Mouse (Mus musculus): ENCODE measurements around the gene Ankrd23. TPM values are rescaled to one million over a fixed set of nuclear protein-coding genes. Genes with fewer than 3 reads are reported as not detected.

The Ankrd23 gene
- polyA plus RNA-seq, 1 experiment from 2014 or later: 19.4 TPM

GRCm38 (mm10) chr1:36559888-36560287 lies 23.2 kb upstream of the Ankrd23 start:
- H3K9me3 ChIP-seq (ENCODE audit: control insufficient read depth, low read depth, low read length): no peaks in the 10 kb centered on the region
- no peak for ATAC-seq (ENCODE audit: insufficient number of reproducible peaks, insufficient read depth, low FRiP score, low read depth)
- H3K27me3 ChIP-seq (ENCODE audit: control insufficient read depth, insufficient read depth, low read length): no peaks in the 10 kb centered on the region
- no peak overlapping the region for H3K4me2 ChIP-seq (replicated peaks; ENCODE audit: low read depth, low read length)
- H3K27ac ChIP-seq (ENCODE audit: low read length): no peak overlapping the region
- H3K36me3 ChIP-seq (ENCODE audit: control insufficient read depth, insufficient read depth, low read length): peaks cover 7% of the 10 kb centered on the region; the same call in 1 of the 2 replicates
- H3K4me1 ChIP-seq (ENCODE audit: control insufficient read depth, insufficient read depth, low read length): peaks cover 20% of the 10 kb centered on the region
- no peak overlapping the region for H3K9ac ChIP-seq (replicated peaks; ENCODE audit: low read depth, low read length)
- no peak overlapping the region for H3K4me3 ChIP-seq (ENCODE audit: low read depth, low read length)
- WGBS: 60% methylated on average over 5 of the region's 5 CpGs

GRCm38 (mm10) chr1:36559256-36559655 lies 22.6 kb upstream of the Ankrd23 start:
- no peak for ATAC-seq (ENCODE audit: insufficient number of reproducible peaks, insufficient read depth, low FRiP score, low read depth)
- Histone ChIP-seq H3K9ac (replicated peaks; ENCODE audit: low read depth, low read length) (peak overlapping the region; percentile 96), H3K9me3 (ENCODE audit: control insufficient read depth, low read depth, low read length) (no peaks in the 10 kb centered on the region), H3K36me3 (ENCODE audit: control insufficient read depth, insufficient read depth, low read length) (peaks cover 13% of the 10 kb centered on the region), H3K27ac (ENCODE audit: low read length) (peak overlapping the region; percentile 99; the same call in 1 of the 2 replicates), H3K4me2 (replicated peaks; ENCODE audit: low read depth, low read length) (peak overlapping the region; percentile 82), H3K4me3 (ENCODE audit: low read depth, low read length) (peak overlapping the region; percentile 91; the same call in 1 of the 2 replicates), H3K27me3 (ENCODE audit: control insufficient read depth, insufficient read depth, low read length) (no peaks in the 10 kb centered on the region), H3K4me1 (ENCODE audit: control insufficient read depth, insufficient read depth, low read length) (peaks cover 27% of the 10 kb centered on the region)
- 19% methylated on average over 4 of the region's 4 CpGs for WGBS

- WGBS: 2% methylated on average over 67 of the region's 69 CpGs
- peaks cover 31% of the 10 kb centered on the region for H3K4me1 ChIP-seq (ENCODE audit: control insufficient read depth, insufficient read depth, low read length)
- no peaks in the 10 kb centered on the region for H3K9me3 ChIP-seq (ENCODE audit: control insufficient read depth, low read depth, low read length)
- H3K9ac ChIP-seq (replicated peaks; ENCODE audit: low read depth, low read length): peak within 1 kb of the TSS; percentile 96
- H3K27ac ChIP-seq (ENCODE audit: low read length): peak within 1 kb of the TSS; percentile 99
- peak within 1 kb of the TSS; percentile 82 for H3K4me2 ChIP-seq (replicated peaks; ENCODE audit: low read depth, low read length)
- peak; percentile 68 for ATAC-seq (ENCODE audit: insufficient number of reproducible peaks, insufficient read depth, low FRiP score, low read depth)
- no peaks in the 10 kb centered on the region for H3K27me3 ChIP-seq (ENCODE audit: control insufficient read depth, insufficient read depth, low read length)
- H3K4me3 ChIP-seq (ENCODE audit: low read depth, low read length): peak within 1 kb of the TSS; percentile 91
- H3K36me3 ChIP-seq (ENCODE audit: control insufficient read depth, insufficient read depth, low read length): peaks cover 22% of the 10 kb centered on the region
These were observed 21.6 kb upstream of the Ankrd23 start, which contains the start of gene Sema4c for GRCm38 (mm10) chr1:36558031-36558993. Gene Sema4c (minus strand): TSS chr1:36558349.

- peak overlapping the region; percentile 91 for H3K4me3 ChIP-seq (ENCODE audit: low read depth, low read length)
- peaks cover 31% of the 10 kb centered on the region for H3K4me1 ChIP-seq (ENCODE audit: control insufficient read depth, insufficient read depth, low read length)
- WGBS: 0% methylated on average over 42 of the region's 48 CpGs
- no peaks in the 10 kb centered on the region for H3K9me3 ChIP-seq (ENCODE audit: control insufficient read depth, low read depth, low read length)
- peak; percentile 78 for ATAC-seq (ENCODE audit: insufficient number of reproducible peaks, insufficient read depth, low FRiP score, low read depth)
- peak overlapping the region; percentile 82 for H3K4me2 ChIP-seq (replicated peaks; ENCODE audit: low read depth, low read length)
- H3K27me3 ChIP-seq (ENCODE audit: control insufficient read depth, insufficient read depth, low read length): no peaks in the 10 kb centered on the region
- H3K27ac ChIP-seq (ENCODE audit: low read length): peak overlapping the region; percentile 99
- H3K9ac ChIP-seq (replicated peaks; ENCODE audit: low read depth, low read length): peak overlapping the region; percentile 96
- peaks cover 30% of the 10 kb centered on the region for H3K36me3 ChIP-seq (ENCODE audit: control insufficient read depth, insufficient read depth, low read length)
These were observed 20.9 kb upstream of the Ankrd23 start for GRCm38 (mm10) chr1:36557457-36558011.

GRCm38 (mm10) chr1:36556553-36557456 lies 20.1 kb upstream of the Ankrd23 start:
- H3K36me3 ChIP-seq (ENCODE audit: control insufficient read depth, insufficient read depth, low read length): peaks cover 38% of the 10 kb centered on the region
- WGBS: under 1% methylated on average over 52 of the region's 52 CpGs
- no peaks in the 10 kb centered on the region for H3K9me3 ChIP-seq (ENCODE audit: control insufficient read depth, low read depth, low read length)
- peak overlapping the region; percentile 99 for H3K27ac ChIP-seq (ENCODE audit: low read length)
- peak; percentile 73 for ATAC-seq (ENCODE audit: insufficient number of reproducible peaks, insufficient read depth, low FRiP score, low read depth)
- peak overlapping the region; percentile 82 for H3K4me2 ChIP-seq (replicated peaks; ENCODE audit: low read depth, low read length)
- H3K9ac ChIP-seq (replicated peaks; ENCODE audit: low read depth, low read length): peak overlapping the region; percentile 96
- peaks cover 31% of the 10 kb centered on the region for H3K4me1 ChIP-seq (ENCODE audit: control insufficient read depth, insufficient read depth, low read length)
- peak overlapping the region; percentile 91 for H3K4me3 ChIP-seq (ENCODE audit: low read depth, low read length)
- H3K27me3 ChIP-seq (ENCODE audit: control insufficient read depth, insufficient read depth, low read length): no peaks in the 10 kb centered on the region

- peak overlapping the region; percentile 96 for H3K9ac ChIP-seq (replicated peaks; ENCODE audit: low read depth, low read length)
- H3K27me3 ChIP-seq (ENCODE audit: control insufficient read depth, insufficient read depth, low read length): no peaks in the 10 kb centered on the region
- H3K4me3 ChIP-seq (ENCODE audit: low read depth, low read length): peak overlapping the region; percentile 91
- no peak for ATAC-seq (ENCODE audit: insufficient number of reproducible peaks, insufficient read depth, low FRiP score, low read depth)
- peaks cover 31% of the 10 kb centered on the region for H3K4me1 ChIP-seq (ENCODE audit: control insufficient read depth, insufficient read depth, low read length)
- WGBS: 4% methylated on average over 8 of the region's 8 CpGs
- H3K9me3 ChIP-seq (ENCODE audit: control insufficient read depth, low read depth, low read length): no peaks in the 10 kb centered on the region
- H3K36me3 ChIP-seq (ENCODE audit: control insufficient read depth, insufficient read depth, low read length): peaks cover 47% of the 10 kb centered on the region
- H3K4me2 ChIP-seq (replicated peaks; ENCODE audit: low read depth, low read length): peak overlapping the region; percentile 82
- H3K27ac ChIP-seq (ENCODE audit: low read length): peak overlapping the region; percentile 99
These were observed 19.2 kb upstream of the Ankrd23 start for GRCm38 (mm10) chr1:36555798-36556395.

- Histone ChIP-seq H3K27me3 (ENCODE audit: control insufficient read depth, insufficient read depth, low read length) (no peaks in the 10 kb centered on the region), H3K4me2 (replicated peaks; ENCODE audit: low read depth, low read length) (peak overlapping the region; percentile 82), H3K4me1 (ENCODE audit: control insufficient read depth, insufficient read depth, low read length) (peaks cover 31% of the 10 kb centered on the region), H3K9ac (replicated peaks; ENCODE audit: low read depth, low read length) (0 out of 2 replicates have a peak overlapping the region, but pooled peaks have one; percentile 96), H3K36me3 (ENCODE audit: control insufficient read depth, insufficient read depth, low read length) (peaks cover 57% of the 10 kb centered on the region), H3K4me3 (ENCODE audit: low read depth, low read length) (peak overlapping the region; percentile 91; the same call in 1 of the 2 replicates), H3K27ac (ENCODE audit: low read length) (peak overlapping the region; percentile 39; the same call in 1 of the 2 replicates), H3K9me3 (ENCODE audit: control insufficient read depth, low read depth, low read length) (no peaks in the 10 kb centered on the region)
- no peak for ATAC-seq (ENCODE audit: insufficient number of reproducible peaks, insufficient read depth, low FRiP score, low read depth)
- 64% methylated on average over 21 of the region's 21 CpGs for WGBS
These were observed 18.1 kb upstream of the Ankrd23 start for GRCm38 (mm10) chr1:36554633-36555399.

Measured in stomach, embryonic 14.5 days (tissue).